Mouse (Mus musculus): Measurements from ENCODE around the gene Gxylt2. TPM values are rescaled to one million over a fixed set of nuclear protein-coding genes. Genes with fewer than 3 reads are reported as not detected.

Gxylt2 gene
- polyA plus RNA-seq, 1 experiment: 0.16 TPM

DNA sequence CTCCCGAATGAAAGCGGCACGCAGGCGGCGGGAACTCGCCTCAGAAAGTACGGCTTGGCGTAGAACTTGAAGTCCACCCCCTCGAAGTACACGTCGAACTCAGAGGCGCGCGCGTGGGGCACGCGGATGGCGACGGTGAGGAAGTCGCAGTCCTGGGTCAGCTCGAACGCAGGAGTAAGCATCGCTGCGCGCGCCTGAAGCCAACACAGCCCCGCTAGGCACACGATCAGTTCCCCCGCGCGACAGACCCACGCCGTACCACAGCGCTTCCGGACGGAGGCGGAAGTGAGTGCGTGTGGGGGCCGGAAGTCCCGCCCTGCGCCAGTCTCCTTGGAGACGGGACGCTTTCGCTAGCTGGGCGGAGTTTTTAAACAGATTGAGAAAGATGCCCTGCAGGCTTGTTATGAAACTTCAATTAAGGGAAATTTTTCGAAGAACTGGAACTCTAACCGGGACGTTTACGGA, 33.6 kb upstream of the Gxylt2 start, which contains the start of gene Shq1:
Gene Shq1, minus strand, starts transcription at position 278 of the 465 bp plus-strand sequence.
- Histone ChIP-seq H3K36me3 (ENCODE audit: control insufficient read depth, insufficient read depth, low read length) (no peaks in the 10 kb centered on the region), H3K4me3 (ENCODE audit: extremely low read depth, insufficient read depth, insufficient read length) (peak within 1 kb of the TSS; percentile 86), H3K27me3 (ENCODE audit: control insufficient read depth, insufficient read depth, low read length) (no peaks in the 10 kb centered on the region), H3K27ac (ENCODE audit: insufficient read depth, low read length) (peak within 1 kb of the TSS; percentile 20; the same call in 1 of the 2 replicates), H3K4me1 (ENCODE audit: control insufficient read depth, insufficient read depth, insufficient read length) (no peaks in the 10 kb centered on the region)
- peak; percentile 79 to 83 for DNase-seq (ENCODE audit: low read depth in 1 of 2, low spot score in 2 of 2)
- TF ChIP-seq POLR2A (IDR thresholded peaks at IDR 0.05; ENCODE audit: low read depth, low read length) (peak; percentile 40; the same call in 1 of the 2 replicates), CTCF (IDR thresholded peaks at IDR 0.05; ENCODE audit: extremely low read depth, insufficient read depth, insufficient read length, insufficient replicate concordance) (no peak)
- WGBS: under 1% methylated on average over 49 of the region's 49 CpGs

DNA sequence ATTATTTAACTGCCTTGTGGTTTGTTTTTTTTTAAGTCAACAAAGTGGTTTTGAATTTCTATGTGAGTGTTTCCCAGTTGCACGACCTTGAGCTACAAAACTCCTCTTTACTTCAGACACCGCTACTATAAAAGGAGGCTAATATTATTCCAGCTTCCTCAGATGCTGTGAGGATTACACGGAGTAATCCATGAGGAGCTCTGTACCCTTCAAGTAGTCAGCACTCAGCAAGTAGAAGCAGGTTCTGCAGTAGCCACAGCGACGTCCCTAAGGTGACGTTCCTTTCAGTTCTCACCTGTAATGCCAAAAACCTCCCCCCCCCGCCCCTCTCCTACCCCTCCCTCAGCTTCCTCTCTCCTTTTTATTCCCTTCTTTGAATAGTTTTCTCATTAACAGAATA, 33.1 kb upstream of the Gxylt2 start:
- H3K27me3 ChIP-seq (ENCODE audit: control insufficient read depth, insufficient read depth, low read length): no peaks in the 10 kb centered on the region
- WGBS: 7% methylated on average over 7 of the region's 7 CpGs
- no peak for DNase-seq (ENCODE audit: low read depth in 1 of 2, low spot score in 2 of 2)
- H3K27ac ChIP-seq (ENCODE audit: insufficient read depth, low read length): no peak overlapping the region
- no peaks in the 10 kb centered on the region for H3K4me1 ChIP-seq (ENCODE audit: control insufficient read depth, insufficient read depth, insufficient read length)
- no peaks in the 10 kb centered on the region for H3K36me3 ChIP-seq (ENCODE audit: control insufficient read depth, insufficient read depth, low read length)
- H3K4me3 ChIP-seq (ENCODE audit: extremely low read depth, insufficient read depth, insufficient read length): no peak overlapping the region
- no peak for TF ChIP-seq POLR2A (IDR thresholded peaks at IDR 0.05; ENCODE audit: low read depth, low read length)
- no peak for TF ChIP-seq CTCF (IDR thresholded peaks at IDR 0.05; ENCODE audit: extremely low read depth, insufficient read depth, insufficient read length, insufficient replicate concordance)

DNA sequence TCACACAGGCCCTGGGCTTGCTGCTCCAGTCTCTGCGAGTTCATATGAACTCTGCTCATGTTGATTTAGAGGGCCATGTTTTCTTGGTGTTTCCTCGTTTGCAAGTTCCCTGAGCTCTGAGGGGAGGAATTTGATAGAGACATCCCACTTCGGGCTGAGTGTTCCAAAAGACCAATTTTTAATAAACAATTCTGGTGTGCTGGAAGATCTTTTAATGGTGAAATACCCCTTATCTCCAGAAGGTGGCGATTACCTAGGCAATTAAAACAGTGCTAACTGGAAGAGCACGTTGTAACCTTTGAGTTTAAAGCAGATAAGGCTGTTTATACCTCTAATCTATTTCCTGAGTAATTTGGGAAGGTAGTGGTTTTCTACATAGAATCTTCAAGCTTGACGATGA, 29.6 kb upstream of the Gxylt2 start:
- TF ChIP-seq POLR2A (IDR thresholded peaks at IDR 0.05; ENCODE audit: low read depth, low read length) (no peak), CTCF (IDR thresholded peaks at IDR 0.05; ENCODE audit: extremely low read depth, insufficient read depth, insufficient read length, insufficient replicate concordance) (no peak)
- Histone ChIP-seq H3K4me3 (ENCODE audit: extremely low read depth, insufficient read depth, insufficient read length) (no peak overlapping the region), H3K27me3 (ENCODE audit: control insufficient read depth, insufficient read depth, low read length) (no peaks in the 10 kb centered on the region), H3K36me3 (ENCODE audit: control insufficient read depth, insufficient read depth, low read length) (no peaks in the 10 kb centered on the region), H3K4me1 (ENCODE audit: control insufficient read depth, insufficient read depth, insufficient read length) (no peaks in the 10 kb centered on the region), H3K27ac (ENCODE audit: insufficient read depth, low read length) (no peak overlapping the region)
- 20% methylated on average over 6 of the region's 6 CpGs for WGBS
- DNase-seq (ENCODE audit: low read depth in 1 of 2, low spot score in 2 of 2): peak in 1 of 2 experiments; percentile 11

DNA sequence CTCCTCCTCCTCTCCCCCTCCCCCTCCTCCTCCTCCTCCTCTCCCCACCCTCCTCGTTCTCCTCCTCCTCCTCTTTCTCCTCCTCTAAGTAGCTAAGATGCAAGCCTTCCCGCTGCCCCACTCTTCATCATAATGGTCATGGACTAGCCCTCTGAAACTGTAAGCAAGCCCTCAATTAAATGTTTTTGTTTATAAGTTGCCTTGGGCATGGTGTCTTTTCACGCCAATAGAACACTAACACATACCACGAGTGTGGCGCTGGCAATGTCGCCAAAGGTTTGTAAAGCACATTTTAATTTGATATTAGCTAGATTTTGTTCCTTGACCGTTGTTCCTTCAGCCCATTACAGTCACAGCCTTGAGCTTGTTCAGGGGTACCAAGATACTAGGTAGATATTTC, 28.1 kb upstream of the Gxylt2 start:
- TF ChIP-seq CTCF (IDR thresholded peaks at IDR 0.05; ENCODE audit: extremely low read depth, insufficient read depth, insufficient read length, insufficient replicate concordance): no peak
- no peak for TF ChIP-seq POLR2A (IDR thresholded peaks at IDR 0.05; ENCODE audit: low read depth, low read length)
- Histone ChIP-seq H3K4me3 (ENCODE audit: extremely low read depth, insufficient read depth, insufficient read length) (no peak overlapping the region), H3K27ac (ENCODE audit: insufficient read depth, low read length) (no peak overlapping the region), H3K4me1 (ENCODE audit: control insufficient read depth, insufficient read depth, insufficient read length) (no peaks in the 10 kb centered on the region), H3K36me3 (ENCODE audit: control insufficient read depth, insufficient read depth, low read length) (no peaks in the 10 kb centered on the region), H3K27me3 (ENCODE audit: control insufficient read depth, insufficient read depth, low read length) (no peaks in the 10 kb centered on the region)
- no peak for DNase-seq (ENCODE audit: low read depth in 1 of 2, low spot score in 2 of 2)
- 94% methylated on average over 6 of the region's 7 CpGs for WGBS

DNA sequence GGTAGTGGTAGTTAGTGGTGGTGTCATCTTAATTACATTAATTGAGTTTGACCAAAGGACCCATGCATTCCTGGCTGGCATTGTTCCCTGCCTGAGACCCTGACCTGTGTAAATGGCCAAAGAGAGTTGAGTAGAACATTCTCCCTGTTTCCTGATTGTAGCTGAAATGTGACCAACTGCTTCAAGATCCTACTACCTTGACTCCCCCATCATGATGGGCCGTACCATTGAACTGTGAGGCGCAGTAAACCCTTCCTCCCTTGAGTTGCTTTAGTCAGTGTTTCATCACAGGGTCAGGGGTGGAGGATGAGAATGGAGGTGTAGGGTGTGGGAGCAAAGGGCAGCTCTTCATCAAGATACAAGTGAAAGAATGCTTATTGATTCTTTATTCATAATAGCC, 25.9 kb upstream of the Gxylt2 start:
- no peak for DNase-seq (ENCODE audit: low read depth in 1 of 2, low spot score in 2 of 2)
- TF ChIP-seq CTCF (IDR thresholded peaks at IDR 0.05; ENCODE audit: extremely low read depth, insufficient read depth, insufficient read length, insufficient replicate concordance): no peak
- no peak for TF ChIP-seq POLR2A (IDR thresholded peaks at IDR 0.05; ENCODE audit: low read depth, low read length)
- Histone ChIP-seq H3K27me3 (ENCODE audit: control insufficient read depth, insufficient read depth, low read length) (no peaks in the 10 kb centered on the region), H3K4me1 (ENCODE audit: control insufficient read depth, insufficient read depth, insufficient read length) (no peaks in the 10 kb centered on the region), H3K27ac (ENCODE audit: insufficient read depth, low read length) (no peak overlapping the region), H3K36me3 (ENCODE audit: control insufficient read depth, insufficient read depth, low read length) (no peaks in the 10 kb centered on the region), H3K4me3 (ENCODE audit: extremely low read depth, insufficient read depth, insufficient read length) (no peak overlapping the region)
- WGBS: 91% methylated on average over 2 of the region's 2 CpGs

DNA sequence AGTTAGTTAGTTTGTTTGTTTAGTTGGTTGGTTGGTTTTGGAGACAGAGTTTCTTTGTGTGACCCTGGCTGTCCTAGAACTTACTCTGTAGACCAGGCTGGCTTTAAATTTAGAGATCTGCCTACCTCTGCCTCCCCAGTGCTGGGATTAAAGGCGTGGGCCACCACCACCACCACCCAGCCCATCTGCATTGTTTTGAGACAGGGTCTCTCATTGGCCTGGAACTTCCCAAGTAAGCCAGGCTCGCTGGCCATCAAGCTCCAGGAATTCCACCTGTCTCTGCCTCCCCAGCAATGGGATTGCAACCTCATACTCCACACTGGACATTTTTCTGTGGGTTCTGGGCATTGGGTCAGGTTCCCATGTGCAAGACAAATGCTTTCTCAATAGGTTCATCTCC, 18.2 kb upstream of the Gxylt2 start:
- TF ChIP-seq CTCF (IDR thresholded peaks at IDR 0.05; ENCODE audit: extremely low read depth, insufficient read depth, insufficient read length, insufficient replicate concordance) (no peak), POLR2A (IDR thresholded peaks at IDR 0.05; ENCODE audit: low read depth, low read length) (no peak)
- H3K27ac ChIP-seq (ENCODE audit: insufficient read depth, low read length): no peak overlapping the region
- H3K4me3 ChIP-seq (ENCODE audit: extremely low read depth, insufficient read depth, insufficient read length): no peak overlapping the region
- no peaks in the 10 kb centered on the region for H3K4me1 ChIP-seq (ENCODE audit: control insufficient read depth, insufficient read depth, insufficient read length)
- H3K36me3 ChIP-seq (ENCODE audit: control insufficient read depth, insufficient read depth, low read length): no peaks in the 10 kb centered on the region
- no peak for DNase-seq (ENCODE audit: low read depth in 1 of 2, low spot score in 2 of 2)
- H3K27me3 ChIP-seq (ENCODE audit: control insufficient read depth, insufficient read depth, low read length): no peaks in the 10 kb centered on the region
- WGBS: 89% methylated on average over 2 of the region's 2 CpGs

DNA sequence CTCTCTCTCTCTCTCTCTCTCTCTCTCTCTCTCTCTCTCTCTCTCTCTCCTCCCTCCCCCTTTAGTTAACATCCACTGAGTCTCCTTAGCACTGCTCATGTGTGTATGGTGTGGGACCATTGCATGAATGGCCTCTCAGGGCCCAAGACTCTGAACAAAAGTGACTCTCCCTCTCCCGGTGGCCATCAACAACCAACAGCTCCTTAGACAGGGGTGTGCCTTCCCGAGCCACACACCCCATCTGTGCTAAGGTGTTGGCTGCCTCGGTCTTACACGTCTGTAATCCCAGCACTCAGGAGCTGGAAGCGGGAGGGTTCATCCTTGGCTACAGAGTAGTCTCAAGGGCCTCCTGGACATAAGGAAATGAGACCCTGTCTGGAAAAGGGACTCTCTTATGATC, 4.5 kb upstream of the Gxylt2 start:
- 95% methylated on average over 5 of the region's 5 CpGs for whole genome bisulfite sequencing
- Histone ChIP-seq H3K27me3 (ENCODE audit: control insufficient read depth, insufficient read depth, low read length) (0 out of 2 replicates have a peak, but pooled peaks cover 1% of the 10 kb centered on the region), H3K36me3 (ENCODE audit: control insufficient read depth, insufficient read depth, low read length) (no peaks in the 10 kb centered on the region), H3K4me3 (ENCODE audit: extremely low read depth, insufficient read depth, insufficient read length) (no peak overlapping the region), H3K27ac (ENCODE audit: insufficient read depth, low read length) (no peak overlapping the region), H3K4me1 (ENCODE audit: control insufficient read depth, insufficient read depth, insufficient read length) (no peaks in the 10 kb centered on the region)
- TF ChIP-seq CTCF (IDR thresholded peaks at IDR 0.05; ENCODE audit: extremely low read depth, insufficient read depth, insufficient read length, insufficient replicate concordance): no peak
- no peak for TF ChIP-seq POLR2A (IDR thresholded peaks at IDR 0.05; ENCODE audit: low read depth, low read length)
- no peak for DNase-seq (ENCODE audit: low read depth in 1 of 2, low spot score in 2 of 2)

Data from spleen, adult 2 months (tissue).